Mouse (Mus musculus) Muller cell, postnatal 12 days (primary cell): Measurements from ENCODE around the gene Kalrn.

ENCODE experiments used
- DNase-seq: peaks from one replicate; pipeline ENCODE4 v3.0.0-alpha.2; 2015; ENCODE audit errors: inconsistent ontology term

The Kalrn gene

GRCm38 (mm10) chr16:33988358-33989012, 584.8 kb downstream of the Kalrn start:
- no peak for DNase-seq

GRCm38 (mm10) chr16:33986993-33987392, 586.3 kb downstream of the Kalrn start:
- DNase-seq = no peak

GRCm38 (mm10) chr16:33985372-33985771, 588.0 kb downstream of the Kalrn start:
- no peak for DNase-seq

- DNase-seq = no peak
These were observed 589.6 kb downstream of the Kalrn start for GRCm38 (mm10) chr16:33983712-33984111.

- DNase-seq = peak; percentile 61
These were observed 593.5 kb downstream of the Kalrn start for GRCm38 (mm10) chr16:33979855-33980254.

GRCm38 (mm10) chr16:33967283-33967640, 606.1 kb downstream of the Kalrn start:
- no peak for DNase-seq

- peak; percentile 91 for DNase-seq
These were observed 606.6 kb downstream of the Kalrn start, which contains the start of gene Umps for GRCm38 (mm10) chr16:33966538-33967282. Gene Umps (minus strand): TSS chr16:33967038.

- no peak for DNase-seq
These were observed 607.3 kb downstream of the Kalrn start for GRCm38 (mm10) chr16:33965878-33966537.

- DNase-seq = no peak
These were observed 609.8 kb downstream of the Kalrn start for GRCm38 (mm10) chr16:33963509-33963908.

- DNase-seq = no peak
These were observed 618.5 kb downstream of the Kalrn start for GRCm38 (mm10) chr16:33954793-33955192.

- no peak for DNase-seq
These were observed 620.3 kb downstream of the Kalrn start for GRCm38 (mm10) chr16:33953008-33953407.

GRCm38 (mm10) chr16:33950830-33951229, 622.5 kb downstream of the Kalrn start:
- peak; percentile 85 for DNase-seq

GRCm38 (mm10) chr16:33950386-33950785, 622.9 kb downstream of the Kalrn start:
- DNase-seq = no peak

GRCm38 (mm10) chr16:33947664-33948571, 625.4 kb downstream of the Kalrn start:
- no peak for DNase-seq

- no peak for DNase-seq
These were observed 627.3 kb downstream of the Kalrn start for GRCm38 (mm10) chr16:33946021-33946420.

- DNase-seq = no peak
These were observed 628.6 kb downstream of the Kalrn start for GRCm38 (mm10) chr16:33944772-33945171.

GRCm38 (mm10) chr16:33944126-33944525, 629.2 kb downstream of the Kalrn start:
- DNase-seq = no peak

GRCm38 (mm10) chr16:33943388-33943787, 629.9 kb downstream of the Kalrn start:
- DNase-seq = no peak

- peak; percentile 71 for DNase-seq
These were observed 631.0 kb downstream of the Kalrn start for GRCm38 (mm10) chr16:33942341-33942740.

- peak; percentile 90 for DNase-seq
These were observed 632.0 kb downstream of the Kalrn start for GRCm38 (mm10) chr16:33941271-33941781.

GRCm38 (mm10) chr16:33940095-33940494, 633.2 kb downstream of the Kalrn start:
- peak; percentile 31 for DNase-seq
